ENCODE assay signal across 8 mouse cellular contexts in genomic region chr16:42875852-42875980, GRCm38 (mm10). TPM values are rescaled to one million over a fixed set of nuclear protein-coding genes. Genes with fewer than 3 reads are reported as not detected.
DNase-seq lines count a peak whose midpoint lies in the region; ATAC-seq and TF ChIP-seq lines count a peak whose summit lies in the region.

Gene Zbtb20 (plus strand): TSS chr16:42875881.

- TF ChIP-seq POLR2A in liver, adult 2 months (IDR thresholded peaks at IDR 0.05; ENCODE audit: extremely low read depth, insufficient read depth, low read length): no peak

- peak within 1 kb of the TSS; percentile 91 for H3K4me3 ChIP-seq in liver, adult 2 months (ENCODE audit: insufficient read depth, low read depth, low read length)
- H3K4me3 ChIP-seq in brown adipose tissue, adult 24 weeks (ENCODE audit: insufficient read depth, low read depth, low read length): peak within 1 kb of the TSS; percentile 85
- H3K4me3 ChIP-seq in heart, embryonic 12.5 days: peak within 1 kb of the TSS; percentile 74

- no peaks in the 10 kb centered on the region for H3K36me3 ChIP-seq in liver, adult 2 months (ENCODE audit: control insufficient read depth, insufficient read depth, low read length)
- H3K36me3 ChIP-seq in heart, embryonic 12.5 days: no peaks in the 10 kb centered on the region

- no peak for TF ChIP-seq CTCF in liver, adult 2 months (IDR thresholded peaks at IDR 0.05; ENCODE audit: low read depth, low read length)

- no peak for DNase-seq in liver, adult 2 months (ENCODE audit: extremely low read depth, low read depth, low spot score)
- DNase-seq in liver: no peak
- DNase-seq in left cerebral cortex, postnatal 14 days (ENCODE audit: low spot score in 2 of 2): no peak
- DNase-seq in Muller cell, postnatal 12 days (ENCODE audit: inconsistent ontology term): no peak
- no peak for DNase-seq in thymus, adult 18-20 months

- H3K79me2 ChIP-seq in liver, adult 2 months (ENCODE audit: control insufficient read depth, insufficient read depth, low read length): no peaks in the 10 kb centered on the region

- no peaks in the 10 kb centered on the region for H3K4me1 ChIP-seq in liver, adult 2 months (ENCODE audit: control insufficient read depth, insufficient read depth, low read length)
- no peaks in the 10 kb centered on the region; the same call in 1 of the 2 replicates for H3K4me1 ChIP-seq in brown adipose tissue, adult 24 weeks (ENCODE audit: control insufficient read depth, insufficient read depth, insufficient read length, low read length)
- no peaks in the 10 kb centered on the region for H3K4me1 ChIP-seq in heart, embryonic 12.5 days (replicated peaks)

- H3K27ac ChIP-seq in liver, adult 2 months (replicated peaks; ENCODE audit: insufficient read depth, low read depth, low read length): peak within 1 kb of the TSS; percentile 96
- peak within 1 kb of the TSS; percentile 93 for H3K27ac ChIP-seq in brown adipose tissue, adult 24 weeks (replicated peaks; ENCODE audit: low read depth, low read length)
- peak within 1 kb of the TSS; percentile 99 for H3K27ac ChIP-seq in heart, embryonic 12.5 days (ENCODE audit: poor library complexity, severe bottlenecking)

- no peaks in the 10 kb centered on the region for H3K27me3 ChIP-seq in liver, adult 2 months (ENCODE audit: control insufficient read depth, insufficient read depth, low read length)
- H3K27me3 ChIP-seq in heart, embryonic 12.5 days (replicated peaks): no peaks in the 10 kb centered on the region

- ATAC-seq in heart, embryonic 12.5 days (ENCODE audit: insufficient number of reproducible peaks, low FRiP score): no peak
- no peak for ATAC-seq in neutrophil, adult 5-6 weeks (ENCODE audit: extremely low read depth, insufficient number of reproducible peaks, low FRiP score, poor library complexity, severe bottlenecking)

- intact Hi-C loops in left cerebral cortex, postnatal 14 days (cut with DNase I): no loop called here

- H3K9me3 ChIP-seq in heart, embryonic 12.5 days (replicated peaks): no peaks in the 10 kb centered on the region

- peak within 1 kb of the TSS; percentile 91 for H3K9ac ChIP-seq in liver, adult 2 months (ENCODE audit: low read depth, low read length)
- H3K9ac ChIP-seq in heart, embryonic 12.5 days: peak within 1 kb of the TSS; percentile 85

- peak within 1 kb of the TSS; percentile 74 for H3K4me2 ChIP-seq in heart, embryonic 12.5 days

- 3% methylated on average over 8 of the region's 8 CpGs for WGBS in liver, adult 2 months
- WGBS in heart, embryonic 12.5 days: 0% methylated on average over 5 of the region's 8 CpGs

RNA-seq across cellular contexts. Expression of gene Zbtb20, which starts in this region (rescaled TPM):
- 51.7 and 52.6 TPM in 2 replicates for total RNA-seq in liver, adult 2 months (2014; rRNA removed)
- 16.2 and 17.8 TPM in 2 replicates for polyA plus RNA-seq in liver, adult 2 months (2012; rRNA removed)
- 22.0 and 30.7 TPM in 2 replicates for polyA plus RNA-seq in brown adipose tissue, adult 24 weeks (2012; ENCODE audit: insufficient read depth, insufficient read length, missing spikeins)
- polyA plus RNA-seq in heart, embryonic 12.5 days (2016; fragmentation: Nextera tagmentation; extraction: Ambion mirVana): 38.1 and 40.1 TPM in 2 replicates
- total RNA-seq in left cerebral cortex, postnatal 14 days (2021): 10 to 100 TPM; 48.4 to 53.0 TPM
- 37.9 and 46.6 TPM in 2 replicates for total RNA-seq in neutrophil, adult 5-6 weeks (2017)
